Mouse (Mus musculus): ENCODE results near the gene Trem3.

The Trem3 gene

GRCm38 (mm10) chr17:48272598-48272997, 25.0 kb downstream of the Trem3 start:
- no peak for DNase-seq

DNA sequence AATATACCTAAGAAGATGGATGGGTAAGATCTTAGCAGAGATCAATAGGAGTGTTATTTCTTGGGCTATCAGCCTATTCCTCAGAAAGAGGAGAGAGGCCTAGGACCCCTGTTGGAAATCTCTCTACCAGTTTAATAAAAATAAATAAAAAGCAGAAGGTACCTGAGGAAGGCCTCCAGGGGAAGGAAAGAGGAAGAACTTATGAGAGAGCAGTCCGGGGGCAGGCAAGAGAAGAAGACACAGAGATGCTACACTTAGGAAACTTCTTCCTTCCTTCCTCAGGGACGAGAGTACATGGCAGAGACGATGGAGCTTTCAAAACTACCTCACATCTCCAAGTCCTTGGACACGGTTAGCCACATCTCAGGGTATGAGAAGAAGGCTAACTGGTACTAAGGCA, 26.5 kb downstream of the Trem3 start:
- DNase-seq = no peak

DNA sequence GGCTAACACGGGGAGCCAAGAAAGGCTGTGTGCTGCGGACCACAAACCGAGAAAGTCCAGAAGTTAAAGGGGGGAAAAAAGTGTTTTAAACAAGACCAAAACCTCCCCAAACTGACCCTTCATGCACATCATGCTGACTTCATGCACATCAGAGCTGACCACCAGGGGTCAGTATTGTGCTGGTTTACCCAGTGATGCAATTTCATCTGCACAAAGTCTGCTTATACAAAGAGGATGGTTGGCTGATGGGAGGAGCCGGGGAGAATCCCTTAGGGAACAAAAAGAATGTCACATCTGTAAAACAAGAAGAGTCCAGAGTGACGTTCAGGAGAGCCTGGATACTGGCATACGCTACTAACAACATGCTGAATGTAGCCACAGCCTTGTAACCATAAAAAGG, 27.3 kb downstream of the Trem3 start:
- peak; percentile 83 to 87 for DNase-seq

GRCm38 (mm10) chr17:48275736-48276135, 28.2 kb downstream of the Trem3 start:
- DNase-seq = no peak

GRCm38 (mm10) chr17:48278381-48278780, 30.8 kb downstream of the Trem3 start:
- no peak for DNase-seq

DNA sequence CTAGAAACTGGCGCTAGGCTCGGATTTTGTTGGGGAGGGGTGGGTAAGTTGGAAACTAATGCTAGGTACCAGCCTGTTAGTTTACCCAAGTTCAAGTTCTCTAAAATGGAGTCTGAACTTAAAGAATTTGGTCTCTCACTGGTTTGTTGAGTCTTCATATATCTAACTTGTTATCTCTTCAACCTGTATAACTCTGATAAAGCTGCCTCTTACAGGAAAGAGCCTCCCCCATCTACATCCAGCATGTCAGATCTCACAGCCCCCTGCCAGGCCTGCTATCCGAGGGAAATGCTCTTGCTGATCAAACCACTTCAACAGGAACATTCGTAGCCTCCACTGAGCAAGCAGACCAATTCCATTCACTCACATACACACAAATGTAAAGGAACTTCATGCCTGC, 31.4 kb downstream of the Trem3 start:
- no peak for DNase-seq

DNA sequence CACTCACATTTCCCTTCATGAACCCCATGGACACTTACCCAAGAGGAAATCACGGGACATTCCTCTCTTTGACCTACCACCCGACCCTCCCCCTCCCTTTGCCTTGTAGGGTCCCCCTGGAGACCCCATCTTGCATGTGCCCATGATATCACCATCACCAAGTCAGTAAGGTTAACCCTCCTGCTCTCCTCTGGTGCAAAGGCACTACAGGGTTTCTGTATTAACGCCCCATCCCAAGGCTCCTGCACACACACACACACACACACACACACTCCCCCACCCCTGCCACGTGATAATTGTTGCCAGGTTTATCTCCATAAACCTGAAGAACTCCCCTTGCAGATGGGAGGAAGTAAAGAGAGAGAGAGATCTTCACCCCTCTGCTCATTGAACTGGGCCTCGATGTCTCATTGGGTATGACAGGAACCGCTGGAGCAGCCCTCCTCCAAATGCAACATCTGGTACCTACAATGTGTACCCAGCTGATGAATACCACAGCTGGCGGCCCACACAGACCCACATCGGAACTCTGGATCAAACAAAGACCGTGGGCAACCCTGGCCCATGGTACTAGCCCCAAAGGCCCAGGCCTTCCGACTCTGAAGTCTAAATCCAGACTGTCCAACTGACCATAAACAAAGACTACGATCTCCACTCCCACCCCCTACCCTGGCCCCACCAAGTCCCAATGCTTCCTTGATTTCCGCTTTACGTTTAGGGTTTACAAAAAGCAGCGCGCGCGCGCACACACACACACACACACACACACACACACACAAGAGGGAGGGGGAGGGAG, 33.6 kb downstream of the Trem3 start:
- peak; percentile 9 to 26 for DNase-seq

GRCm38 (mm10) chr17:48281739-48282085, 34.1 kb downstream of the Trem3 start:
- peak; percentile 39 to 54 for DNase-seq

DNA sequence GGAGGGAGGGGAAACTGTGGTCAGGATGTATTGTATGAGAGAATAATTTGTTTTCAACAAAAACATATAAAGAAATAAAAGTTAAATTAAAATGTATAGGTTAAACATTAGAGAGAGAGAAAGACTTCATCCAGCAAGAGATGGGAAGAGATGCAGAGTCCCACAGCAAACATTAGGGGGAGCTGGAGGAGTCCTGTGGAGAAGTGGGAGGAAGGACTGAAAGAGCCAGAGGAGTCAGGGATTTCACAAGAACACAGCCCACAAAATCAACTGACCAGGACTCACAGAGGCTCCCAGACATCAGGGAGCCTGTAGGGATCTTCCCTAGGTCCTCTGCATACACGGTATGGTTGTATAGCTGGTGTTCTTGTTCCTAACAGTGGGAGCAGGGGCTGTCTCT, 39.2 kb downstream of the Trem3 start:
- no peak for DNase-seq

DNA sequence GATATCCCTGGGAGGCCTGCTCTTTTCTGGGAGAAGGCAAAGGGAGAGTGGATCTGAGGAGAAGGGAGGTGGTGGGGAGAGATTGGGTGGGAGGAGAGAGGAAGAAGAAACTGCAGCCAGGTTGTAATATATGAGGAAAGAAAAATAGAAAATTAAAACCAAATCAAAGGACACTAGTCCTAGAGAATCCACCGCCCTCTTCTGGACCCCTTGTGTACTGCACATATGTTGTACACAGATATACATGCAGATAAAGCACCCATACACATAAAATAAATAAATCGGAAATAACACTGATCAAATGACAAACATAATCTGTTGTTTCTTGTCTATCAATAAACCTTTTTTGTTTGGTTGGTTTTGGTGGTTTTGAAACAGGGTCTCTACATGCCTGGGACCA, 39.7 kb downstream of the Trem3 start:
- DNase-seq = peak; percentile 39 to 41

- DNase-seq = no peak
These were observed 46.1 kb downstream of the Trem3 start for GRCm38 (mm10) chr17:48293500-48294194.

DNA sequence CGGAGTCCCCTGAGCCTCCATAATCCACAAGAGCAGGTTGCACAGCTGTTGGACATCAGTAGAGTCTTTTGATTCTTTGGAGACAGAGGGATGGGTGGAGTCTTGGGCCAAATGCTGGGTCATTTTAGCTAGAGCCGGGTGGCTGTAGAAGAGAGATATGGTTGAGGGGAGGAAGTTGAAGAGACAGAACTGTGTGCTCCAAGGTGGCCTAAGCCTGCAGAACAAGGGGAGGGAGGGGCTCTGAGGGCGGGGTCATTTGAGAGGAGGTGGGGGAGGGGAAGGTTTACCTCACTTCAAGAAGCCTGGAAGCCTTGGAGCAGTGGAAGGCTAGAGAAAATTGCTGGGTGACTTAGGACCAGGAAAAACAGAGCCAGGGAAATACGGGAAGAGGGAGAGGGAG, 51.6 kb downstream of the Trem3 start, which contains the start of gene Treml2:
TSS of gene Treml2 (plus strand) at position 296 of the 400 bp plus-strand sequence.
- no peak for DNase-seq

DNA sequence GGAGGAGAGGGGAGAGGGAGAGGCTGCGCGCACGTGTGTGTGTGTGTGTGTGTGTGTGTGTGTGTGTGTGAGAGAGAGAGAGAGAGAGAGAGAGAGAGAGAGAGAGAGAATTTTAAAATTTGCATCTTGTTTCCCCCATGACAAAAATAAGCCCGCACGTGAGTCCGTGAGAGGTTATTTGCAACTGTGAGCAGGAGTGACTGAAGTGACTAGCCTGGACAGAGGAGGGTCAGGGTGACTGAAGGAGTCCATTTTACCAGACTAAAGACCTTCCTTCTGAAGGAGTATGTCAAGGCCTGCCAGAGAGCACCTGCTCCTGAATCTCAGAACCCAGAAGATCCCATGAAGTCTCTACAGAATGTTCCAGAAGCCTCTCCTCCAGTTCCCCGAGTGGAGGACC, 52.2 kb downstream of the Trem3 start:
- no peak for DNase-seq

DNA sequence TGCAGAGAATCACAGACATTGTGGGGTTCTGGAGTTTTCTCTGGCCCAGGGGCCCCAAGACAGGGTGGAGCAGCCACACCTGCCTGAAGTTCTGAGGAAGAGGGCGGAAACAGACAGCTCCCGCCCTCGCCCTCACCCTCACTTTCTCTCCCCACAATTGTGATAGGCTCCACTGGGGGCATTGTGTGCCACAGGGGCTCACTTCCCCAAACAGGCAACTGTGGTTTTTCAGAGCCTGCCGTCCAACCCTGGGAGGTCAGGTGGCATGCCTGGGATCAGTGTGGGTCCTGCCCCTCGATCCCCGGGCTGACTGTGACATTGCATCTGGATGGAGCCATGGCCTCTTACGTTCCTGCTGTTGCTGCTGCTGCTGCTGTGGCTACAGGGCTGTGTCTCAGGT, 52.6 kb downstream of the Trem3 start:
- no peak for DNase-seq

DNA sequence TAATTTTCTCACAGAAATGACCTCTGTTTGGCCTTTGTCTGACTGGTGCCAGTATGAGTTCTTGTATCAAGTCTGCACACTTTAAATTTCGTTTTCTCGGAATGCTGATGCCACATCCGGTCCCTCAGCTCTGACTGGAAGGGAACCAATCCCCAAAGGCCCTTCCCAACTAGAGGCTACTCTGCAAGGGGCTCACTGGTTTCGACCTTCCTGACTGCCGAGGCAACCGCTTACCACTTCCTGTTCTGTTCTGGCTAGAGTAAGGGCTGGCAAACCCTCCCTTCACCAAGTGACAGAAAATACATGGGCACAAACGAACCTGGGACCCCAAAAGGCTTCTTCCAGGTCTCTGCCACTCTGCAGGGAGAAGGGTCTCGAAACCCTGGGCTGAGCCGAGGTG, 53.3 kb downstream of the Trem3 start:
- DNase-seq = no peak

DNA sequence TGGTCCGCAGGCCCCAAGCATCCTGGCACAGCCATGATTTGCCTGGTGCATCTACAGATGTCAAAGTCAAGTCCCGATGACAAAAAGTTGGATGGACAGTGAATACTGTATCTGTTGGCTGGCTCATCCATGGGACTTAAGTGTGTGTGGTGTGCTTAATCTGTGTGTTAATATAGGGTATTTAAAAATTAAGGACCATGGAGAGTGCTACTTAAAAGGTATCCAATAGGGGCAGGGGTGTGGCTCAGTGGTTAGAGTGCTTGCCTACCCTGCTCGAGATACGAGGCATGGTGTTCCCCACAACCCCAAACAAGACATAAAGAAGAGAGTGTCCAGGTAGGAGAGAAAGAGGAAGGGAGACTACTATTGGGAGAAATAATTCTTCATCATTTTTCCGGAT, 54.2 kb downstream of the Trem3 start:
- no peak for DNase-seq

Data from kidney, postnatal 4 days (tissue).